ENCODE assay signal across 23 mouse cellular contexts in the genomic region with DNA sequence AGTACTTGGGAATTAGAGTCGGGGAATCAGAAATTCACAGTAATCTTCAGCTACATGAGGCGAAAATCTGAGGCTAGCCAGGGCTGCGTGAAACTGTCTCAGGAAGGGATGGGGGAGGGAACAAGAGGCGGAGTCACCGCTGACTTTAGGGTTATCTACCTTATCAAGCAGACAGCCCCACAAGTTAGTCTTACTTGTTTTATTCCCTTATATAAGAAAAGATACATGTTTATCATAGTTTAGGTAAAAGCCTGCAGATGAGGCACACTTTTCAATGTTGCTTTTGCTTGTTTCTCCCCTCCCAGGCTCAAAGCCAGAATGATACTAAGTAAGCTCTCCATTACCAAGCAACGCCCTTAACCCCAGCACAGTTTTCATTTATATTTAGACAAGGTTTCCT. TPM values are rescaled to one million over a fixed set of nuclear protein-coding genes. Genes with fewer than 3 reads are reported as not detected.
DNase-seq lines count a peak whose midpoint lies in the region; ATAC-seq and TF ChIP-seq lines count a peak whose summit lies in the region.
"Had no signal": no experiment of that assay in that cellular context is flagged by ENCODE, and none has a peak within 500 bp of the region (broad histone marks: within the 10 kb centered on the region; RNA-seq: fewer than 3 reads in every experiment).

No protein-coding gene starts in this region.

- ATAC-seq in CD4-positive, CD25-positive, alpha-beta regulatory T cell, adult 4 months = no peak
- ATAC-seq in liver, embryonic 12.5 days = no peak
- ATAC-seq: activated CD4-positive, CD25-positive, alpha-beta regulatory T cell, adult 4 months; forebrain, embryonic 13.5 days; forebrain, embryonic 16.5 days; inflammation-experienced regulatory T-cells, adult 6 months had no signal

- H3K4me2 ChIP-seq in liver, embryonic 12.5 days = no peak overlapping the region

- TF ChIP-seq POLR2A in liver, adult 2 months (IDR thresholded peaks at IDR 0.05; ENCODE audit: extremely low read depth, insufficient read depth, low read length) = no peak

- H3K27ac ChIP-seq in liver, adult 2 months (replicated peaks; ENCODE audit: insufficient read depth, low read depth, low read length) = peak overlapping the region; percentile 6
- H3K27ac ChIP-seq in liver, embryonic 12.5 days = no peak overlapping the region
- H3K27ac ChIP-seq: forebrain, embryonic 10.5 days; forebrain, embryonic 13.5 days had no signal

- TF ChIP-seq CTCF in liver, adult 2 months (IDR thresholded peaks at IDR 0.05; ENCODE audit: low read depth, low read length) = no peak

- WGBS in liver, adult 2 months = 42% methylated on average over 6 of the region's 6 CpGs
- WGBS in liver, embryonic 12.5 days (ENCODE audit: insufficient replicate concordance) = 34% methylated on average over 6 of the region's 6 CpGs

- peaks cover 24% of the 10 kb centered on the region for H3K4me1 ChIP-seq in liver, adult 2 months (ENCODE audit: control insufficient read depth, insufficient read depth, low read length)
- peaks cover 27% of the 10 kb centered on the region for H3K4me1 ChIP-seq in liver, embryonic 12.5 days

- no peak overlapping the region for H3K9ac ChIP-seq in liver, adult 2 months (ENCODE audit: low read depth, low read length)
- H3K9ac ChIP-seq in liver, embryonic 12.5 days = no peak overlapping the region
- H3K9ac ChIP-seq: forebrain, embryonic 13.5 days; hindbrain, embryonic 15.5 days had no signal

- H3K79me2 ChIP-seq in liver, adult 2 months (ENCODE audit: control insufficient read depth, insufficient read depth, low read length) = peaks cover 24% of the 10 kb centered on the region

- DNase-seq in CD4-positive, CD25-positive, alpha-beta regulatory T cell, adult 2 months (ENCODE audit: low read depth, low spot score) = peak; percentile 35
- peak; percentile 38 for DNase-seq in liver, adult 2 months (ENCODE audit: extremely low read depth, low read depth, low spot score)
- peak; percentile 28 for DNase-seq in thymus, postnatal 4 days
- DNase-seq in thymus, postnatal 25 days = no peak
- peak; percentile 23 for DNase-seq in naive thymus-derived CD4-positive, alpha-beta T cell, adult 2 months (ENCODE audit: low read depth)
- DNase-seq in urinary bladder, postnatal 25 days (ENCODE audit: low spot score) = no peak
- DNase-seq: adrenal gland, adult 8-10 months; adrenal gland, postnatal 25 days; cerebellum, adult 18-20 months; cerebellum, postnatal 14 days; gastrocnemius, postnatal 14 days; heart, adult 18-20 months; heart, postnatal 14 days; heart, postnatal 4 days had no signal

- no peaks in the 10 kb centered on the region for H3K27me3 ChIP-seq in liver, adult 2 months (ENCODE audit: control insufficient read depth, insufficient read depth, low read length)
- peaks cover 21% of the 10 kb centered on the region for H3K27me3 ChIP-seq in liver, embryonic 12.5 days (replicated peaks)
- H3K27me3 ChIP-seq: forebrain, embryonic 13.5 days; heart, embryonic 13.5 days; hindbrain, embryonic 15.5 days had no signal

- no peaks in the 10 kb centered on the region for H3K36me3 ChIP-seq in liver, adult 2 months (ENCODE audit: control insufficient read depth, insufficient read depth, low read length)
- no peaks in the 10 kb centered on the region for H3K36me3 ChIP-seq in liver, embryonic 12.5 days
- H3K36me3 ChIP-seq: forebrain, embryonic 10.5 days; heart, embryonic 13.5 days; hindbrain, embryonic 15.5 days had no signal

- H3K4me3 ChIP-seq in liver, adult 2 months (ENCODE audit: insufficient read depth, low read depth, low read length) = no peak overlapping the region
- no peak overlapping the region for H3K4me3 ChIP-seq in liver, embryonic 12.5 days
- H3K4me3 ChIP-seq: forebrain, embryonic 13.5 days; hindbrain, embryonic 15.5 days had no signal

- H3K9me3 ChIP-seq in liver, embryonic 12.5 days (replicated peaks) = no peaks in the 10 kb centered on the region
- H3K9me3 ChIP-seq: forebrain, embryonic 10.5 days; forebrain, embryonic 13.5 days; heart, embryonic 13.5 days; hindbrain, embryonic 15.5 days had no signal

RNA-seq across cellular contexts. Expression of gene Chd9, which starts 50.4 kb away (rescaled TPM):
- polyA plus RNA-seq in CD4-positive, CD25-positive, alpha-beta regulatory T cell, adult 4 months (2017; shearing (Covaris generic)) = 100 to 1,000 TPM; 195 to 267 TPM
- 42.3 and 63.2 TPM in 2 replicates for total RNA-seq in liver, adult 2 months (2014; rRNA removed)
- 51.6 and 88.2 TPM in 2 replicates for polyA plus RNA-seq in liver, adult 2 months (2012; rRNA removed)
- polyA plus RNA-seq in liver, embryonic 12.5 days (2016; fragmentation: Nextera tagmentation; extraction: Ambion mirVana) = 15.2 and 15.7 TPM in 2 replicates

Comparison
In these comparisons a context has a peak if more than half of its experiments do, and no peak if none do; other contexts are left out.
1. DNase-seq: peak in CD4-positive, CD25-positive, alpha-beta regulatory T cell, adult 2 months (single experiment), liver, adult 2 months (single experiment), thymus, postnatal 4 days (single experiment) and naive thymus-derived CD4-positive, alpha-beta T cell, adult 2 months (single experiment); none in thymus, postnatal 25 days (single experiment) and urinary bladder, postnatal 25 days (single experiment).